Mouse (Mus musculus) T-helper 2 cell (primary cell): ENCODE results near the gene Cacna1a.

Experiments
- in situ Hi-C: fragments of 300-600 bp; cut with MboI, MseI; formaldehyde crosslinking; loops from one replicate; pipeline ENCODE4 v1.15.1; 2025; ENCODE audit warnings: high pct_unique_total_duplicates

The Cacna1a gene

DNA sequence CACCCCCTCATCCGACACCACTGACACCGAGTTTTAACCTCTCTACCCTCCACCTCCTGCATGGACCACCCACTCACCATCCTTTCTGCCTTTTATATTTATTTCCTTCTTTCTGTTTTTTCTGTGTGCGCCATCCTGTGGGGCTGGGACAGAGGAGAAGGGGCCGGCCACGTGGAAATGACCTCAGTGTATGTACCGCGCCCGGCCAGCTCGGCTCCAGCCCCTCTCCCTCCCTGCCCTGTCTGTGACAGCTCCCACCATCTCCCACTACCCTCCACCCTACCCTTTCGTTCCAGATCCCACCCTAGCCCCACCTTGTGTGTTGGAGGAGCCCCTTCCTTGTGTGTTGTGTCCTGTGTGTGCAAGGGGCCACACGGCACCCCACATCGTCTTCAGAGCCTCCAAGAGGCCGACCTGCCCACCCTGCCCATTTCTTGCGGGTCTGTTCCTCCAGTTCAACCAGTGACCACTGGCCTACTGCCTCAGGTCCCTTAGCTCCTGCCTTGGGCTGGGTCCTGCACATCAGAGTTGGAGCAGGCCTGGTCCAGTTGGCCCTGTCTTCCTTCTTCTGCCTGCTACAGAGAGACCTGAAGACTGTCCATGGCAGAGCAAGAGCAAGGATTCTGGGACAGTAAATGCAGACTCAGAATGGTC, 247.3 kb downstream of the Cacna1a start:
- in situ Hi-C loops, result no loop called here

DNA sequence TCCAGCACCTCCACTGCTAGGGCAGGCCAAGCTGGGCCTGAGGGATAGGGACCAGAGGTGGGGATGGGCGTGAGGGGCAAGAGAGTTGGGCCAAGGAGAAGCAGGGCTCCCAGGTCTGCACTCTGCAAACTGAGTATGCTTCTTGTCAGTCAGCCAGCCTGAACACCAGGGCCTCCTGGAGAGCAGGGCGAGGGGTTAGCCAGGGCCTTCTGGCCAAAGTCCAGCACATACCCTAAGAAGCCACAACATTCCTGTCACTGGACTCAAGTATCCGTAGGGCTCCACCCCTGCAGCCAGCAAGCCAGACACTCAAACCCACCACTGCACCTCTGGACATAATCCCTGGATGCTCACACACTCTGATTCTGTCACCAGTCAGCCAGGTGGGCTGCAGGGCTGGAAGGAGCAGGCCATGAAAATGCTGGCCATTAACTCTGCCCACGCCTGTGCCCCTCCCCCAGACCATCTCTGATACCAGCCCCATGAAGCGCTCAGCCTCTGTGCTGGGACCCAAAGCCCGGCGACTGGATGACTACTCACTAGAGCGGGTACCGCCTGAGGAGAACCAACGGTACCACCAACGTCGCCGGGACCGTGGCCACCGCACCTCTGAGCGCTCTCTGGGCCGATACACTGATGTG, 247.9 kb downstream of the Cacna1a start:
- in situ Hi-C loops, result no loop called here

DNA sequence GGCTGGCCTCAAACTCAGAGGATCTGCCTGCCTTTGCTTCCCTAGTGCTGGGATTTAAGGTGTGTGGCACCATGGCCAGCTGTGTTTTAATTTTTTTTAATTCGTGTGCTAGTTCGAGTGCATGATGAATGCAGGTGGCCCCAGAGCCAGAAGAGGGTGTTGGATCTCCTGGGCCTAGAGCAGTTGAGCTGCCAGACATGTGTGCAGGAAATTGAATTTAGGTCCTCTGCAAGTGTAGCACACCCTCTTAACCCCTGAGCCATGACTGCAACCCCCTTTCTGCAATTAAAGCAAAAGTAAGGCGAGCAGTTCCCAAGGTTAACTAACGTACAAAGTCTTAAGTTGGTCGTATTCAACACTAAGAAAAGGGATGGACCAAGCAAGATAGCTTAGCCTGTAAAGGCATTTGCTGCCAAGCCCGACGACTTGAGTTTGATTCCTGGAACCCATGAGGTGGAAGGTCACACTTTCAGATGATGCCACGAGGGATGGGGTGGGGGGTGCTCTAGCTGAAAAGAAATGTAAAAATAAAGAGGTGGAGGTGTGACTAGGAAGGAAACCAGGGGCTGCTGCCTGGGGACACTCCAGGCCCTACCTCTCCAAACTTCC, 249.8 kb downstream of the Cacna1a start:
- in situ Hi-C loops, result no loop called here

DNA sequence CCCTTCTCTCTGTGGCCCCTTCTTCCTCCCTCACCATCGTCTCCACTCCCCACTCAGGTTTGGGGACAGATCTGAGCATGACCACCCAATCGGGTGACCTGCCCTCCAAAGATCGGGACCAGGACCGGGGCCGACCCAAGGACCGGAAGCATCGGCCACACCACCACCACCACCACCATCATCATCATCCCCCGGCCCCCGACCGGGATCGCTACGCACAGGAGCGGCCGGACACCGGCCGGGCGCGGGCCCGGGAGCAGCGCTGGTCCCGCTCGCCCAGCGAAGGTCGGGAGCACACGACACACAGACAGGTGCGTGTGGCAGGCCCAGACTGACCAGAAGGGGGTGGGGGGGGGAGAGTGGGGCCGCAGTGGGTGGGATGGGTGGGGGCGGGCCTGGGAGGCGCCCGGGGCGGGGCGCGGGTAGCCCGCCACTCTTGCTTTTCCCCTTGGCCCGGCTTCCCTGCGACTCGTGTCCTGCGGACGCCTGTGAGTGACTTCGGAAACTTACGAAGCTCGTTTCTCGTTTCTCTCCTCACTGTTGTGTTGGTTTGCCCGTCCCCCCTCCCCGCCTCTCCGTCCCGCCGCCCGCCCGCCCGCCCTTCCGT, 250.4 kb downstream of the Cacna1a start:
- in situ Hi-C loops, result no loop called here

DNA sequence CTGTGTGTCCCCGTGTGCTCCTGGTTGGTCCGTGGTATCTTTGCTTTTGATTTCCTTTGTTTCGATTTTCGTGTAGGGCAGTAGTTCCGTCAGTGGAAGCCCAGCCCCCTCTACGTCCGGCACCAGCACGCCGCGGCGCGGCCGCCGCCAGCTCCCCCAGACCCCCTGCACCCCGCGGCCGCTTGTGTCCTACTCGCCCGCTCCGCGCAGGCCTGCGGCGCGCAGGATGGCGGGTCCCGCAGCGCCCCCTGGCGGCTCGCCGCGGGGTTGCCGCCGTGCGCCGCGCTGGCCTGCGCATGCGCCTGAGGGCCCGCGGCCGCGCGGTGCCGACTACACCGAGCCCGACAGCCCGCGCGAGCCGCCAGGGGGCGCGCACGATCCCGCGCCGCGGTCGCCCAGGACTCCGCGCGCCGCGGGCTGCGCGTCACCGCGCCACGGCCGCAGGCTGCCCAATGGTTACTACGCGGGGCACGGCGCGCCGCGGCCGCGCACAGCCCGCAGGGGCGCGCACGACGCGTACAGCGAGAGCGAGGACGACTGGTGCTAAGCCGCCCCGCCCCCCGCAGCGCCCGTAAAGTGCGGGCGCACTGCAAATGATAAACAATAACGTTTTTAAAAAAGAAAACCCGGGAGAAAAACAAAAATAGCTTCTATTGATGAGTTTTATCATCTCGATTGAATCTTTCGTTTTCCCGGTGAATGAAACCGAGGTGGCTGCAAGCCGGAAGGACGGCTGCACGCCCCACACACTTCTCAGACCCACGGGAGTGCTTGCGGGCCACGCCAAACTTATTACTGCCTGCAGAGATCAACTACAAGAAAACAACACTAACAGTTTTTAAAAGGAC, 251.1 kb downstream of the Cacna1a start:
- in situ Hi-C loops, result no loop called here

DNA sequence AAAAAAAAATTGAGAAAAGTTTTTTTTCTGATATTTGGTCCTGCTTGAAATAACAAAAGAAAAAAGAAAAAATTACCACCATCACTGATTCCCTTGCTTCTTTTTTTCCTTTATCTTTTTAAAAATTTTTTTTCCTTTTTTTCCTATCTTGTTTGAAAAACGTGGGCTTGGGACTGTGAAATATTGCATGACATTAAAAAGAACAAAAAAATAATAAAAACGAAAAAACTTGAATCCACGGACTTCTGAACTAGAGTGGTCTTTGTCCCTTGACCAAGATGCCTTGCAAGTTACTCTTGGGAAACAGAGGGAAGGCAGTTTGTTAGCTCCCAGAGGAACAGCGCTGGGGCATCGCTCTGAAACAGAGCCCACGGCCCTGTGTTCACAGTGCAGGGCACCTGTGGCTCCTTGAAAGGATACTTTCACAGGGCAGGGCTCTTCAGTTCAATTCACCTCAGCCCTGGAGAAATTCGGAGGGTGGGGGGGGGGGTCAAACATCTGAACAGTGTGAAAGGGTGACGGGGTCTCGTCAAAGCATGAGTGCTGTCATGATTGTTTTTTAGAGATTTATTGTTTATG, 251.9 kb downstream of the Cacna1a start:
- in situ Hi-C loops, result no loop called here

DNA sequence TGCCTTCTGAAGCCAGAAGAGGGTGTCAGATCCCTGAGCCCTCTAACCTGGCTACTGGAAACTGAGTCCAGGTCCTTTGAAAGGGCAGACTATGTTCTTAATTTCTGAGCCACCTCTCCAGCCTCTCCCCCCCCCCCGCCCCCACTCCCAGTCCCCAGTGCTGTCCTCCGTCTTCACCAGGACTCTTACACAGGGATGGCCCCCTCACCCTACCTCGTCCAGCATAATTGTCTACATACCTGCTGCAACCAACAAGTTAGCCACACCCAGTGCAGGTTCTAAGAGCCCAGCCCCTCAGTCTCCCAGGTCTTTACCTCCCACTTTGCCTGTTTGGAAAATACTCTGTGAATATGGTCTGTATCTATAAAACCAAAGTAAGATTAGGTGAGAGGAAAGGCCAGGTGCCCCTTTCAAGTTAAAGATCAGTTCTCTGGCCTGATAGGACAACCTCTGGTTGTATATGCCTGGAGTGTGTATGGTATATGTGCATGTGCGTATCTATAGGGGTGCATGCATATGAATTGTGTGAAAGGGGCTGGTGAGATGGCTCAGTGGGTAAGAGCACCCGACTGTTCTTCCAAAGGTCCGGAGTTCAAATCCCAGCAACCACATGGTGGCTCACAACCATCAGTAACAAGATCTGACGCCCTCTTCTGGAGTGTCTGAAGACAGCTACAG, 252.5 kb downstream of the Cacna1a start:
- in situ Hi-C loops, result no loop called here

DNA sequence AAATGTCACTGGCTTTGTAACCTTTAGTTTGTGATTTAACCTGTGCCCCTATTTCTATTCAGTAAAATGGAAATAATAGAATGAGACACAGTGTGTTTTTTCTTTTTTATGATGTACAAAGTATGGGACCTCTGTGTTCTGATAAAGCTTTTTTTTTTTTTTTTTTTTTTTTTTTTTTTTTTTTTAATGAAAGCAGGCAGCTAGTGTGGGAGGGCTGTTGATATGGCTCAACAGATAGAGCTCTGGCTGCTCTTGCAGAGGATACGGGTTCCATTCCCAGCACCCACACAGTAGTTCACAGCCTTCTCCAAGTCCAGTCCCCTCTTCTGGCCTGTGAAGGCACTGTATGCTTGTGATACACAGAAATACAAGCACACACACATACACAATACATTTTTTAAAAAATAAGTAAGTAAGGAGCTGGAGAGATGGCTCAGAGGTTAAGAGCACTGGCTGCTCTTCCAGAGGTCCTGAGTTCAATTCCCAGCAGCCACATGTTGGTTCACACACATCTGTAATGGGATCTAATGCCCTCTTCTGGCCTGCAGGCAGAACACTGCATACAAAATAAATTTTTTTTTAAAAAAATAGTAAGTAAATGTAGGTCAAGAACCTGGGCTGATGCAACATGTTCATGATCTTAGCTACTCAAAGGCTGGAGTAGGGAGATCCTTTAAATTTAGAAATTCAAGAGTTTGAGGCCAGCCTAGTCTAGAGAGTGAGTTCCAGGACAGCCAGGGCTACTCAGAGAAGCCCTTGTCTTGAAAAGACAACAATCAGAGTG, 253.5 kb downstream of the Cacna1a start:
- in situ Hi-C loops, result no loop called here

DNA sequence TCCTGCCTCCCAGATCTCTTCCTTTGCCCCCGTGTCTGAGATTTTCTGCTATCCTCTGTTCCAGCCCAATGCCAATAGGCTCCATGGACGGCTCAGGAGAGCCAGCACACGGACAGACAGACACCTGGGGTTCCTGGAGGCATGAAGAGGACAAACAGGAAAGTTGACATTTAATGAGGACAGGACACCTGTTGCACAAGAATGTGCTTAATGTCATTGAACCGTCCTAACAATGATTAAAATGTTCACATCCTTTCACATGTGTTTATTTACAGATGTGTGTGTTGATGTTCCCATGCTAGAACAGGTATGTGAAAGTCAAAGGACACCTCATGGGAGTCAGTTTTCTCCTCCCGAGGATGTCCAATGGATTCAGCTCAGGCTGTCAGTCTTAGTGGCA, 254.8 kb downstream of the Cacna1a start:
- in situ Hi-C loops, result no loop called here

DNA sequence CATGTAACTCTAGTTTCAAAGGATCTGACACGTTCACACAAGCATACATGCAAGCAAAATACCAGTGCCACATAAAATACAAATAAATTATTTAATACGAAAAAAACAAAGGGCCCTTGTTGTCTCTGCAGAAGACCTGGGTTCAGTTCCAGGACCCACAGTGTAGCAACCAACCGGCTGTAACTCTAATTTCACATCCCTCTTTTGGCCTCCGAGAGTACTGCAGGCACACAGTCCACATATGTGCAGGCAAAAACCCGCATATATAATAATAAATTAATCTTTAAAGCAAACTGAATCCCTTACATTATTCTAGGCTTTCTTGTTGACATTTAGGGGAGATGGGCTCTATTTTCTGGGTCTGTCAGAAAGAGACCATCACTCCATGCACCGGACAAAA, 258.6 kb downstream of the Cacna1a start:
- in situ Hi-C loops, result no loop called here

DNA sequence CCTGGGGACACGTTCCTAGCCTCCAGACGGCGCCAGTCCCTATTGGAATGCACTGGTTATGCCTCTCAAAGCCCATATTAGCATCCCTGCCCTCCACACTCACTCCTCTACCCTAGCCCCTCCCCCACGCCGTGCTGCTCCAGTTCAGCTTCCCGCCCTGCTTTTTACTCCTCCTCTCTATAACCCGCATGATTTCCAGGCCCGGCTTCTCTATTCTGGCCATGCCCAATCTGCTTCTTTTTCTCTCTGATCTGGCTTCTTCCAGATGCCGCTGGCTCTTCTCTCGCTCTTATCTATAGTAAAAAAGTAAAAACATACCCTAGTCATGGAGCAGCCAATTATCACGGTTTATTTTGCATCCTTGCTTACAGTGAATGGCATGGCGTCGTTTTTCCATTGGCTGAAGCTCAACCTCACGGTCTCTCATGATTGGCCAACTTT, 259.2 kb downstream of the Cacna1a start:
- in situ Hi-C loops, result no loop called here

DNA sequence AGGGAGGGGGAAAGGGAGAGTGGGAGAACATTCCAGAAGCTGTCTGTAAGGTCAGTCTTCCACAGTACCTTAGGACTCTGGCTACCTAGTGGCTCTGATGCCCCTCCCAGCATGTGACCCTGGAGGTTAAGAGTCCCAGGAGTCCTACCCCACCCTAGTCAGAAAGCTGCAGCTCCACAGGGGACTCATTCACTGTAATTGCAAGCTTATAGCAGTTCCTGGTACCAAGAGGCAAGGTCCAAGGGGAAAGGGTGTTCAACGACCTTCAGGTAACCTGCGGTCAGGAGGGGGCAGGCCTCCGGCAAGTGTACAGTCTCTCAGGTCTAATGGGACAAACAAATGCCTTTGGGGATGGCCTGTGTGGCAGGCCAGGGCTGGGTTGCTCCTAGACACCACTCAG, 262.0 kb downstream of the Cacna1a start:
- in situ Hi-C loops, result no loop called here

DNA sequence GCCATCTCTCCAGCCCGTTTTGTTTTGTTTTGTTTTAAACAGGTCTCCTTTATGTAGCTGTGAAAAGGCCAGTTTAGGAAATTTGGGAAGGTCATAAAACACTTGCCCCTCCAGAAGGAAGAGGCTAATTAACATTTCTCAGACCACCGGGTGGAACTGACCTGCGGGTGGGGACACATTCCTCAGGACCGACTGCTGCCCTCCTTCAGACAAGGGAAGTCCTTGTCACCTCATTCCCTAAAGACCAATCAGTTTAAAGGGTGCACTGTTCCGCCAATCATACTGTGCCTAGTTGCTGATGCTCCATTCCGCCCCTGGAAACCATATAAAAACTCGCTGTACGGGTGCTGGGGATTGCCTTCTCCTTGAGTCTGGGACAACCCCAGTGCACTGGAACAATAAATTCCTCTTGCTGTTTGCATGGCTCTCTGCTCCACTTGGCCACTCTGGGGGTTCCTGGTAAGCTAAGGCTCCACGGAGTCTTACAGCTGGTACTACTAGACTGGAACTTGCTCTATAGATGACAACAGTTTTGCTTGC, 264.9 kb downstream of the Cacna1a start:
- in situ Hi-C loops, result no loop called here

DNA sequence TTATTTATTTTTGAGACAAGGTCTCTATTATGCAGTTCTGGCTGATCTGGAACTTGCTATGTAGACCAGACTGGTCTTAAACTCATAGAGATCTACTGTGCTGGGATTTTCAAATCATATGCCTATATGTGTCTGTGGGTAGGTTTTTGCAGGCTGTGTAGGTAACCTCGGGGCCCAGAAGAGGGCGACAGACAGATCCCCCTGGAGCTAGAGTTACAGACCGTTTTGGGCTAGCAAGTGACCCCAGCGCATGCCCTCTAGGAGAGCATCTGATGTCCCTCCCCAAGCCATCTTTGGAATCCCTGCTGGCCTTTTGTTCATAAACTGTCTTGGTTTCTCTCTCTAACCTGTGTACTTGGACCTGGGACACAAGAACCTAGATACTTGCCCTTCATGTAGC, 266.4 kb downstream of the Cacna1a start:
- in situ Hi-C loops, result no loop called here

DNA sequence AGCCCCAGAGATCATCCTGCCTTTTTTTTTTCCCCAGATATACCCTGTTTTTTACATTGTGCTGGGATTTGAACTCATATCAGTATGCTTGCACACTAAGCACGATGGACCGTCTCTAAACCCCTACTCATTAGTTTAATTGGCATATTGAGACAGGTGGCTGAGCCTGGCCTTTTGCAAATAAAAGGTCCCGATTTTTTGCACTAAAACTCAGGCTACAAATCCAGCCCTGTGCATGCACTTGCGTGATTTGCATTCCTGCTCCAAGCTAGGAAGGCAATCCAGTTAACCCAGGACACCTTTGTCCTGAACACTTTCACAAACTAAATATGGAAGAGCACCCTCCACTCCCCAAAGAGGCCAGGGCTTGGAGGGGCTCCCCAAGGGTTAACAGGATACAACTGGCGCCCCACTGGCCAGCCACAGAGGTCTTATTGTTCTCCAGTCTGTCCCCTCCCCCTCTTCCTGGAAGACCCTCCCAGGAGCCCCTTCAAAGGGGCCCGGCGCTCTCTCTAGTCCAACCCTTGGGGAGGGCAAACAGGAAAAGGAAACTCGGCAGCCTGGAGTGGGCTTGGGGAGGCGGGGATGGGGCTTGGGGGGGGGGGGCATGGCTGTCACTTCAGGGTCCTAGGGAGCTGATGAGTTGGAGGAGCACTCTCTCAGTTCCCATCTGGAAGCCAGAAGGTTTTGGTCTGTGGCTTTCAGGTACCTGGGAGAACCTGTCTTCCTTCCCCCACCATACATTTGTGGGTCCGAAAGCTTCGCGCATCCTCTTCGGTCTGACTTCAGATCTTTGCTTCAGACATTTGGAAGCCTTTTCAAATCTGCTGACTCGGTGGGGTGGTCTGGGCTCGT, 267.3 kb downstream of the Cacna1a start:
- in situ Hi-C loops, result no loop called here

DNA sequence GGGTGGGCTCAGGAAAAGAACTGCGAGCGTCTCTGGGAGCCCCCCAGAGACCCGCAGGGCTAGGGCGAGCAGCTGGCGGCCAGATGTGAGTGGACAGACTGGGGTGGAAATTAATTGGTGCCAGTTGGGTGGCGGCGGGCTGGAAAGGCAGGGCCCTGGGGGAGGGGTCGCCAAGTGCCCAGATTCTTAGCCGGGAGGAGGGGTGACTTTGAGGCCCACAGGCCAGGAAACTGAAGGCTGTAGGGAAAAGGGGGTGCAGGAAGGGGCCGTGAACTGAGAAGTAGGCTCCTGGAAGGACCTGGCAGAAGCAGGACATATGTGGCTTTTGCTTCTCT, 267.9 kb downstream of the Cacna1a start:
- in situ Hi-C loops, result no loop called here

DNA sequence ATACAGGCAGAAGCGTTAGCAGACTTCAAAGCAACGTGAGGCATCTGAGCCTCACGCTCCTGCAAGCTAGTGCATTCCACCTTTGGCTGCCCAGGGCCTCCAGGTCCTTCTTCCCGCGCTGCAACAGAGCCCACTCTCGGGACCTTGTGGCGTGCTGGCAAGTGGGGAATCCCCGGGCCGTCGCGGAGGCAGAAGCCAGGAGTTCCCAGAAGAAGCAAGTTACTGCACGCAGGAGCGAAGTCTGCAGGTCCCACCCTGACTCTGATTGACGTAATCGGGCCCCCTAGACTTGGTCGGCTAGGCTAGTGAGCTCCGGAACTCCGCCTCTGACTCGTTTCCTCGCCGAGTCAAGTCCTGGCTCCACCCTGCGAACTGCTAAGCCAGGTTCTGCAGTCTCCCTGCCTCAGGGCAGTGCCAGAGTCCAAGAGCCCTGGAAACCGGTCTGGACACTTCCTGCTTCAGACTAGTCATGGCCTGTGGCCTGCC, 268.4 kb downstream of the Cacna1a start:
- in situ Hi-C loops, result no loop called here

DNA sequence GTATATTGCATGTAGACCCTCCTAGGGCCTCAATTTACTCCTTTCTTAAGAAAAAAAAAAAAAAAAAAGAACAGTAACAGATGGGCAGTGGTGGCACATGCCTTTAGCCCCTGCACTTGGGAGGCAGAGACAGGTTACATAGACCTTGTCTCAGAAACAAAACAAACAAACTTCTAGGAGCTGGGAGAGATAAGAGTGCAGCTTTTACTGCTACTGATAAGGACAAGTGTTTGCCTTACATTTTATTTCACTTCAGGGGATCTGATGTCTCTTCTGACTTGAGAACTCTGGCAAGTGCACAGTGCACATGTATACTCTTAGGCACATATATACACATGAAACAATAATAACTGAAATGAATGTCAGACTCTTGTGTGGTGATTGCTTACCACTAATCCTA, 269.0 kb downstream of the Cacna1a start:
- in situ Hi-C loops, result no loop called here

DNA sequence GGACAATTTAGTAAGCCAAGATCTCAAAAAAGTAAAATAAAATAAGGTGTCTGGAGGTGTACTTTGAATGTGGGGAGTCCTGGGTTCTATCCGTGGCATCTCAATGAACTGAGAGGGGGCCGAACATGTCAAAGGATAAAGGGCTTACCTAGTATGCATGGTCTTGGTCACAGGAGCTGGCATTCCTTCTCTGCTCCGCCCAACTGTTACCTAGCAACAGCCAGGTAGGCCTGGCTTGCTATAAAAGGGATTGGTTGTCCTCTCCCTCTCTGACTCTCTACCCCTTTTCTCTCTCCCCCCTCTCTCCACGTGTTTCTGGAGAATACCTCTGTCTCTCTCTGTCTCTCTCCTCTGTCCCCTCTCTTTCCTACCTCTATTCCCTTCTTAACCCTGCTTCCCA, 269.4 kb downstream of the Cacna1a start:
- in situ Hi-C loops, result no loop called here
